Mouse (Mus musculus) myocyte (in vitro differentiated cells): ENCODE results near the gene Pih1d2. TPM values are rescaled to one million over a fixed set of nuclear protein-coding genes. Genes with fewer than 3 reads are reported as not detected.
"Not testable (repeated sequence)": the region's sequence is repeated elsewhere in the genome, so short reads cannot be mapped to it uniquely, and the experiment has no call there.

Experiments used
- H3K27me3 ChIP-seq: one replicate; pipeline ENCODE4 v1.6.1; 2011; ENCODE audit not compliant: control insufficient read depth, insufficient read depth, insufficient read length
- H3K36me3 ChIP-seq: one replicate; pipeline ENCODE4 v1.6.1; 2011; ENCODE audit not compliant: control insufficient read depth, insufficient read depth
- H3K4me2 ChIP-seq: one replicate; pipeline ENCODE4 v1.6.1; 2011; ENCODE audit warnings: low read depth, control low read depth
- H3K4me3 ChIP-seq: one replicate; pipeline ENCODE4 v1.5.1; 2011; ENCODE audit warnings: mild to moderate bottlenecking, control low read depth, moderate library complexity
- H3K79me2 ChIP-seq: one replicate; pipeline ENCODE4 v1.6.1; 2011; ENCODE audit not compliant: control insufficient read depth, insufficient read depth
- H3ac ChIP-seq: one replicate; pipeline ENCODE4 v1.6.1; 2011; ENCODE audit not compliant: control insufficient read depth, insufficient read length
- CEBPB ChIP-seq: IDR thresholded peaks from 2 replicates; pipeline ENCODE4 v1.6.1; 2011; ENCODE audit warnings: mild to moderate bottlenecking, moderate library complexity; ENCODE audit not compliant: poor library complexity, insufficient read depth, severe bottlenecking
- E2F4 ChIP-seq: IDR thresholded peaks from one replicate; pipeline ENCODE4 v1.6.1; 2011; ENCODE audit warnings: mild to moderate bottlenecking, control low read depth, moderate library complexity; ENCODE audit not compliant: insufficient read depth
- MAX ChIP-seq: IDR thresholded peaks from one replicate; pipeline ENCODE4 v1.6.1; 2011; ENCODE audit warnings: low read depth, mild to moderate bottlenecking, control low read depth
- MYOD1 ChIP-seq, 3 experiments: IDR thresholded peaks; one replicate each; pipeline ENCODE4 v1.6.1; 2011; ENCODE audit warnings: control low read depth in 2 of 3, low read depth in 2 of 3, mild to moderate bottlenecking in 2 of 3, moderate library complexity in 1 of 3; ENCODE audit not compliant: insufficient read length in 2 of 3, control insufficient read depth in 1 of 3
- MYOG ChIP-seq, 3 experiments: IDR thresholded peaks; one replicate each; pipeline ENCODE4 v1.6.1; 2011; ENCODE audit warnings: control low read depth in 2 of 3, low read depth in 2 of 3, mild to moderate bottlenecking in 2 of 3; ENCODE audit not compliant: insufficient read length in 2 of 3, control insufficient read depth in 1 of 3, insufficient read depth in 1 of 3
- POLR2A ChIP-seq: IDR thresholded peaks from one replicate; pipeline ENCODE4 v1.6.1; 2011; ENCODE audit warnings: low read depth, mild to moderate bottlenecking, control low read depth, moderate library complexity; ENCODE audit not compliant: insufficient read length
- POLR2AphosphoS2 ChIP-seq: IDR thresholded peaks from one replicate; pipeline ENCODE4 v1.6.1; 2011; ENCODE audit warnings: low read depth, control low read depth; ENCODE audit not compliant: insufficient read length
- REST ChIP-seq: IDR thresholded peaks from one replicate; pipeline ENCODE4 v1.6.1; 2011; ENCODE audit warnings: mild to moderate bottlenecking, control low read depth, moderate library complexity; ENCODE audit not compliant: insufficient read depth, insufficient read length
- SRF ChIP-seq: IDR thresholded peaks from one replicate; pipeline ENCODE4 v1.6.1; 2011; ENCODE audit warnings: low read depth; ENCODE audit not compliant: control insufficient read depth, insufficient read length
- TCF12 ChIP-seq: IDR thresholded peaks from one replicate; pipeline ENCODE4 v1.6.1; 2011; ENCODE audit warnings: mild to moderate bottlenecking, control low read depth; ENCODE audit not compliant: poor library complexity, insufficient read depth, severe bottlenecking
- TCF3 ChIP-seq: IDR thresholded peaks from one replicate; pipeline ENCODE4 v1.6.1; 2011; ENCODE audit warnings: low read depth, control low read depth; ENCODE audit not compliant: insufficient read length
- USF1 ChIP-seq: IDR thresholded peaks from one replicate; pipeline ENCODE4 v1.6.1; 2011; ENCODE audit warnings: low read depth, mild to moderate bottlenecking, control low read depth, moderate library complexity
- polyA plus RNA-seq: library from polyadenylated mRNA; unstranded; fragments of >200 nt; fragmentation: generic; extraction: Trizol; gene quantifications from one replicate; pipeline ENCODE4 v1.2.1, GENCODE M21; 2012; ENCODE audit warnings: missing spikeins

Gene Pih1d2
- polyA plus RNA-seq, 1 experiment, result 2.2 TPM

DNA sequence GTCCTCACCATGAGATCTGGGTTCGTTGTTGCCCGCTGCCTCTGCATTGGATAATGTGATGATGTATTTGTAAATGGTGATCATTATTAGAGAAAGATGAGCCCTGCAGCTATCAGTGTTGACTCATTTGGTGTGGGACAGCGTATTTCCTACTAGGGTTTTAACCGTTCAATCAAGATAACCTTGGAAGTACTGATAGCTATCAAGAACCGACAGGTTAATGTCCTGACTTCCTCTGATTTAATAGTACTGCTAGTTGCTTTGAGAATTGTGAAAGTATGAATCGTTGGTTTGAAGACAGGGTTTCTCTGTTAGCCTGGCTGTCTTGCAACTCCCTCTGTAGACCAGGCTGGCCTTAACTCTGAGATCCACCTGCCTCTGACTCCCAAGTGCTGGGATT, 12.8 kb upstream of the Pih1d2 start:
- peaks cover 41% of the 10 kb centered on the region for H3K36me3 ChIP-seq
- TF ChIP-seq REST, result no peak
- TF ChIP-seq TCF3, result no peak
- TF ChIP-seq SRF, result no peak
- peak overlapping the region; percentile 70 for H3K4me2 ChIP-seq

GRCm38 (mm10) chr9:50612115-50612514, 5.0 kb upstream of the Pih1d2 start:
- Histone ChIP-seq H3K79me2 (peaks cover 33% of the 10 kb centered on the region), H3K4me3 (no peak overlapping the region), H3K36me3 (peaks cover 53% of the 10 kb centered on the region), H3ac (no peak overlapping the region), H3K27me3 (no peaks in the 10 kb centered on the region), H3K4me2 (no peak overlapping the region)
- TF ChIP-seq POLR2AphosphoS2 (no peak), REST (no peak)

More for the DNA sequence above, 12.8 kb upstream of the Pih1d2 start:
- Histone ChIP-seq H3K4me3 (peak overlapping the region; percentile 85), H3K79me2 (peaks cover 39% of the 10 kb centered on the region), H3K27me3 (no peaks in the 10 kb centered on the region), H3ac (peak overlapping the region; percentile 86)

- Histone ChIP-seq H3K4me2 (peak overlapping the region; percentile 95), H3K79me2 (peaks cover 33% of the 10 kb centered on the region), H3K27me3 (no peaks in the 10 kb centered on the region), H3ac (peak overlapping the region; percentile 83), H3K4me3 (peak overlapping the region; percentile 78), H3K36me3 (peaks cover 29% of the 10 kb centered on the region)
- no peak for TF ChIP-seq CEBPB
- no peak for TF ChIP-seq MYOD1 (IDR thresholded peaks at IDR 0.05; ENCODE audit: control insufficient read depth in 1 of 3, insufficient read length in 2 of 3, low read depth in 2 of 3)
- no peak for TF ChIP-seq POLR2AphosphoS2
Measured at GRCm38 (mm10) chr9:50616161-50616560, 960 bp upstream of the Pih1d2 start.

DNA sequence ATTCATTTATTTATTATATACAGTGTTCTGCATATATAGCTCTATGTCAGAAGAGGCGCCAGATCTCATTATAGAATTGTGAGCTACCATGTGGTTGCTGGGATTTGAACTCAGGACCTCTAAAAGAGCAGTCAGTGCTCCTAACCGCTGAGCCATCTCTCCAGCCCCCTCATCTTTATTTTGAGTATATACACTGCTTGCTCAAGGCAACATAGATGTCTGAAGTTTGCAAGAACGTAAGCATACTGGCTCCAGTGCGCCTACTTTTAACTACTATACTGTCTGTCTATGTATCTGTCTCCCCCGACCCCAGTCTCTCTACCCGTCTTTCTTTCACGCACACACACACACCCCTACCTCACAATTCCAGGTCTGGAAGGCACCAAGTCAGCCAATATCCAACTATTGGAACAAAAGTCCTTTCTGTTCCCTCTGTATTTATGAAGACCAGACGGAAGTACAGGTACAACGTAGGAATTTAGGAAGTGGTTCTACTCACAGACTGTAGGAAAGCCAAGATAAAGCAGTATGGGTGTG, 741 bp downstream of the Pih1d2 start:
- peaks cover 33% of the 10 kb centered on the region for H3K79me2 ChIP-seq
- peak overlapping the region; percentile 78 for H3K4me3 ChIP-seq
- H3K27me3 ChIP-seq, result no peaks in the 10 kb centered on the region
- TF ChIP-seq TCF12 (no peak), MYOG (IDR thresholded peaks at IDR 0.05; ENCODE audit: control insufficient read depth in 1 of 3, insufficient read depth in 1 of 3, insufficient read length in 2 of 3, low read depth in 2 of 3) (no peak), POLR2A (no peak), E2F4 (no peak), MAX (no peak), TCF3 (no peak), USF1 (no peak)
- peaks cover 21% of the 10 kb centered on the region for H3K36me3 ChIP-seq
- H3K4me2 ChIP-seq, result peak overlapping the region; percentile 77
- H3ac ChIP-seq, result peak overlapping the region; percentile 83

- H3K27me3 ChIP-seq, H3K79me2 ChIP-seq, H3K4me3 ChIP-seq, H3K36me3 ChIP-seq, H3K4me2 ChIP-seq, H3ac ChIP-seq: not testable (repeated sequence)
Measured at GRCm38 (mm10) chr9:50630903-50631302, 13.8 kb downstream of the Pih1d2 start.

- Histone ChIP-seq H3K36me3 (peaks cover 9% of the 10 kb centered on the region), H3K79me2 (no peaks in the 10 kb centered on the region), H3K27me3 (no peaks in the 10 kb centered on the region), H3K4me3 (no peak overlapping the region), H3K4me2 (no peak overlapping the region), H3ac (no peak overlapping the region)
- TF ChIP-seq TCF12 (no peak), POLR2AphosphoS2 (peak; percentile 42)
Measured at GRCm38 (mm10) chr9:50632016-50632688, 15.0 kb downstream of the Pih1d2 start.

DNA sequence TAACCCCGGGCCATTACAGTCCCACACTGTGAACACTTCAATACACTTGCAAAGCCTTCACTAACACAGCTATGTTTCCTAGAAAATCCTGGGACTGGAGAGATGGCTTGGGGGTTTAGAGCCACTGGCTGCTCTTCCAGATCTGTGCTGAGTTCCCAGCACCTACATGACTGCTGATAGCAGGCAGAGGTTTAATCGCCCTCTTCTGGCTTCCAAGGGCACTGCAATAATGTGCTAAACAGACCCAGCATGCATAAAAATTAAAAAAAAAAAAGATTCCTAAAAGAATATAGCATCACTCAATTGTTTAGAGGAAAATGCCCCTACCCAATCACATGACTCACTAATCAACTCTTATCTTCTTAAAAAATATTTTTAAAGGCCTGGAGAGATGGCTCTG, 15.9 kb downstream of the Pih1d2 start:
- H3ac ChIP-seq, result no peak overlapping the region
- H3K27me3 ChIP-seq, result no peaks in the 10 kb centered on the region
- no peak overlapping the region for H3K4me2 ChIP-seq
- H3K79me2 ChIP-seq, result no peaks in the 10 kb centered on the region
- H3K36me3 ChIP-seq, result peaks cover 14% of the 10 kb centered on the region
- no peak overlapping the region for H3K4me3 ChIP-seq
- TF ChIP-seq E2F4 (no peak), SRF (no peak), USF1 (no peak), CEBPB (no peak), TCF12 (no peak), POLR2AphosphoS2 (no peak), POLR2A (no peak), MAX (no peak), MYOD1 (IDR thresholded peaks at IDR 0.05; ENCODE audit: control insufficient read depth in 1 of 3, insufficient read length in 2 of 3, low read depth in 2 of 3) (no peak), REST (no peak)
